Mouse (Mus musculus) heart, adult 18-20 months (tissue): ENCODE measurements around the gene Shroom1. TPM values are rescaled to one million over a fixed set of nuclear protein-coding genes. Genes with fewer than 3 reads are reported as not detected.
A peak's percentile ranks its signal among the peaks of the same experiment; 100 is the strongest.

Experiments used
- DNase-seq, 2 experiments: peaks; one replicate each; pipeline ENCODE4 v3.0.0; 2021 to 2022; ENCODE audit warnings: mixed read lengths in 1 of 2
- total RNA-seq, 2 experiments: library from RNA; stranded (reverse); gene quantifications; 2 replicates each; pipeline ENCODE4 v1.2.3; 2021

Shroom1 gene
- total RNA-seq, 2 experiments from 2014 or later, result 0.30 to 0.57 TPM

DNA sequence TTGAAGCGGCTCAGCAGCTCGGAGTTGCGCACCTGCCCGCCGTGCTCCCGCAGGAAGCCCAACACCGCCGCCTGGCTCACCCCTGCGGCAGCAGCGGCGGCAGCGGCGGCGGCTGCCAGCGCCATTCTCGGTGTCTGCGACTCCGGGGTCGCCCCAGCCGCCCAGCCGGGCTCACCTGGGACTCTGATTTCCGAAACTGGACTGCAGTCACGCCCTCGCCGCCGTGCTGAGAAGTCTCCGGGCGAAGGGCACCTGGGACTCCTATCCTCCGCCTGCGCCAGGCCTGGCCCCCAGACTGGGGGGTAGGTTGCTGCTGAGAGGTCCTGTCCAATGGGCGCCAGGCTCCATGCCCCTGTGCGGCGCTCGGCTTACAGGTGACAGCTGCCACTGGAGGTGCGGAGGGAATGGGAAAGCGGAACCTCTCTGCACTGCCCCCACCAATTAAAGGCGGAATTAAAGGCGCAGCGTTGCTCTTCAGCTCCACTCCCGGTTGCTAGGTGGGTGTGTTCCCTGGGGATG, 22.8 kb downstream of the Shroom1 start, which contains the start of the genes Gm9945 and Sowaha:
Gene Gm9945 (plus strand): TSS at position 384 of the 519 bp plus-strand sequence.
Gene Sowaha (minus strand): TSS at position 492 of the 519 bp plus-strand sequence.
- DNase-seq, result peak in 1 of 2 experiments; percentile 18

DNA sequence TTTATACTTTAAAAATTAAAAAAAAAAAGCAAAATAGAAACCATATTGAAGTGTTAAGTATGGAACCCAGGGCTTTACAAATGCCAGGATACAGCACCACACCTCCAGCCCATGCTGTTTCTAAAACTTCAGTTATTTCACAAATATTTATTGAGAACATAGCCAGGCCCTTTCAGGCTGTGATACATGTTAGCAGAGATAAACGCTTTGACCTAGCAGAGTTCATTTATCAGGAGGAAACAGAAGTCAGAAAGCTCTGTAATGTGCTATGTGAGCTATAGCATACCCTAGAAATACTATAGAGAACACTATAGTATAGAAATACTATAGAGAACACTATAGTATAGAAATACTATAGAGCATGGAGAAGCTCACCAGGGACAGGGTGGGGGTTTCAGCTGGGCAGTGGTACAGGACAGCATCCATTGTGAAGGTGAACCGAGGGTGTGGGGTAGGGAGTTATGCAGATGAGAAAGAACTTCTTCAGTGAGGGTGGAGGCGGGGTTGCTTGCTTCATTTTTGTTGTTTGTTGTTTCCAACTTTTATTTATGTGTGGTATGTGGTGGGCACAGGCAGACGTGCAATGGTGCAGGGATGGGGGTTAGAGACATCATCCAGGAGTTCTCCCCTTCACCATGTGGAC, 24.2 kb downstream of the Shroom1 start:
- no peak for DNase-seq

DNA sequence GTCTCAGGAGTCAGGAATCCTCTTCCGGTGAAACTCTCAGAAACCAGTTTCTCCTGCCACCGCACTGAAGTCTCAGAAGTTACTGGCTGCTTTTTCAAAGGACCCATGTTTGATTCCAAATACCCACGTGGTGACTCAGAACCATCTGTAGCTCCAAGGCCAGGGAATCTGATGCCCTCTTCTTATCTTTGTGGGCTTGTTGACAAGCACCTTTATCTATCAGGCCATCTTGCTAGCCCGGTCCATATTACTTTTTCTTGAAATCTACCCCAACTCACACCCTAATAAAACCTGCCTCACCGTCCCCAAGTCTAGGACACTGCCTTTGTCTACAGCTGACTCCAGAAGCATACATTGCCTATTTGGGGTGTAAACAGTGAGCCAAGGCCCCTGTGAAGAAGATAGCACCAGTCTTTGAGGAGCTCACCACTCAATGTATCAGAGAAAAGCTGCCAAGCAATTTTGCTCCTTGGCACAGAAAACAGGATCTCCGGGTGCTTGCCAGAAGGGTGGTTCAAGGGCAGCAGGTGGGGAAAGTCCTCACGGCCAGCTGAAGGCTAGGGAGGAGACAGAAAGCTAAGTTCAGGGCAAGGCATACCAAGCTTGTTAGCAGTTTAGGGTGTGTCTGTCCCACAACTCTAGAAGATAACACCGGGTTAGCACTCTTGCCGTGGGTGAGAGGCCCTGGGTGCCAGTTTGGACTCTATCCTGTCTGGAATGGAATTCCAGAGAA, 26.3 kb downstream of the Shroom1 start:
- DNase-seq, result no peak

DNA sequence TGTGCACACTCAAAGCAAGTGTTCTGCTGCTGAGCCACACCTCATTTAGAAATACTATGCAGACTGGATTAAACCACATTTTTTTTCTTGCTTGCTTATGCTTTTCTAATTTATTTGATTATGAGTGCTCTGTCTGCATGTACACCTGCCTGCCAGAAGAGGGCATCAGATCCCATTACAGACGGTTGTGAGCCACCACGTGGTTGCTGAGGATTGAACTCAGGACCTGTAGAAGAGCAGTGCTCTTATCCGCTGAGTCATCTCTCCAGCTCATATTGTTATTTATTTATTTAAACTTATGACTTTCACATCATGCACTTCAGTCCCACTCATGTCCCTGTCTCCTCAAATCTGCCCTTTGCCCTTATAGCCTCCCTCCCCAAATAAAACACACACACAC, 28.7 kb downstream of the Shroom1 start:
- DNase-seq, result no peak

DNA sequence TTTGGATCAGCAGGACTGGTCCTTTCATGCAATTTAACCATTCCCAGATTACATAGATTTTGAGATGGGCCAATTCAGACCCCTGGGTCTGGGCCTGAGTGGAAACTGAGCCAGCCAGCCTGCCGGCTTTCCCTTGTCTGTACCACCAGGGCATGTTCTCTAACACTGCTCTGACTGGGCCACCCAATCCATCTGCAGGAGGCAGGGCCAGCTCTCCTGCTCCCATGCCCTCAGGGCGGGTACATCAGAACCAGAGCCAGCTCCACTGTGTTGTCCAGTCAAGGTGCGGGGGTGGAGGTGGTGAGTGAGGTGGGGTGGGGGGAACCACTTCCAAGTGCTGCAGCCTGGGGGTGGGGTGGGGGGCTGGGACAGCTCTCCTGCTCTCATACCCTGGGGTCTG, 29.3 kb downstream of the Shroom1 start:
- DNase-seq, result no peak

DNA sequence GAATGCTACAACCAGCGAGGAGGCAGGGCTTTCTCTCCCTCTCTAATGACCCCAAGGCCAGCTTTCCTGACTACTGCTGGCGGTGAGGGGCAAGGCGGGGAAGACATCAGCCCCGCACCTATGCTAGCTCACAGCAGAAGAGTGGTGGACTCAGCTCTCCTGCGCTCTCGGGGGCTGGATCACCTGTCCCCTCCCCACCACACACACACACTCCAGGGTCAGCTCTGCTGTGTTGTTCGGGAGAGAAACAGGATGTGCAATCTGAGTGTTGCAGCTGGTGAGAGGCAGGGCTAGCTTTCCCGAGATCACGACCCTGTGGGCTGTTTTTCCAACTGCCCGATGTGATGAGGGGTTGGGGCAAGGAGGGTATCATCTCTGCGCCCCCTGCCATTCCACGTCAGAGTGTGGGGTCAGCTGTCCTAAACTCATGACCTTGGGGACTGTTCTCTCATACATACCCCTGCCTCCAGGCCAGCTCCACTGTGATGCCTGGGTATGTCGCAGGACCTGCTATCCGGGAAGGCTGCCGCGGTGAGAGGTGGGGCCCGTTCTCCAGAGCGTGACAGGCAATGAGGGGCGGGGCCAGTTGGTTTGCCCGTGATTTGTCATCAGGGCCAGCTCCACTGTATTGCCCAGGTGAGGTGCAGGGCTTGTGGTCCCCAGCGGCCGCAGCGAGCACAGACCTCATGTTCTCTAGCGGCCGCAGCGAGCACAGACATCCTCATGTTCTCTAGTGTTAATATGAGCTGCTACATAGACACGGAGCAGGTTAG, 30.0 kb downstream of the Shroom1 start:
- no peak for DNase-seq

DNA sequence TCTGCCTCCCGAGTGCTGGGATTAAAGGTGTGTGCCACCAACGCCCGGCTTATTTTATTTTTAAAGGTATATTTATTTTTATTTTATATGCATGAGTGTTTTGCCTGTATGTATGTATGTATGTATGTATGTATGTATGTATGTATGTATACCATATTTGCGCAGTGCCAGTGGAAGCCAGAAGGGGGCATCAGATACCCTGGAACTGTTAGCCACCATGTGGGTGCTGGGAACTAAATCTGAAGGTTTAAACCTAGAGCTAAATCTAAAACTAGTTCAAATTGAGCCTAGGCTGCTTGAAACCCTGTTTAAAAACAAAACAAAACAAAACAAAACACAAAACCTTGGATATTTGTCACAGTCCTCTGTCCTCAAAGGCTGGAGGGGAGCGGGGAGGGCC, 32.0 kb downstream of the Shroom1 start:
- no peak for DNase-seq

DNA sequence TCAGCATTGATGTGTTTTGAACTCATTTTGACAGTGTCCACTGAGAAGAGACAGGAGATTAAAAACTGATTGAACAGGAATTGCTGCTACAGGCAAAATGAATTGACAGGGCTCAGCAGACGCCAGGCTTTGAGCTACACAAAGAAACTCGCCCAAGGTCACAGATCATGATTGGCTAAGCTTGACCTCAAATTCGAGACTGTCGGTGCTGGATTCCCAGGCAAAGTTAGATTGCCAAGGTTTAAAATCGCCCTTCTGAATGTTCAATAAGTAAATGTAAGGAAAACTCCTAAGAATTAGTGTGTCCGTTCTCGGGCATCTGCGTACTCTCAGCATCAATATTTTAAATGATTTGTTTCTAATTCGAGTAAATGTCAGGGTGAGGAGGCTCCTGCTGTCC, 32.4 kb downstream of the Shroom1 start:
- no peak for DNase-seq

DNA sequence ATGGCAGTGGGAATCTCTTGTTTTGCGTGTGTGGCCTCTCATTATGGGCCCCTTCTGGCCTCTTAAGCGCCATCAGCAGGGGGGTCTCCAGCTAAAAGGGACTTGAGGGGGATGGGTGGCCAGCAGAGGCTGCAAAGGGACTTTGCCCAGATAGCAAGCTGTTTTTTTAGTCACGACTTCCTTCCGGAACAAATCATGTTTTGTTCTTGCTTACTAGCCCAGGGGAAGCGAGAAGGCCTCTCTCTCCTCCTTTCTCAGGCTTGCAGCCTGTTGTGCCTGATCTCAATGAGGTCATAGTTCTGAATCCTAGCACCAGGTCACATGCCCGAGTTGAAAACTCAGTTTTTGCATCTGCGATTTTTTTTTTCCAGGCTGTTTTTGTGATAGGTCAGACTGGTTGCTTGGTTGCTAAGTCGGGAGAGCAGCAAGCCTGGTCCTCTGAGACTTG, 35.0 kb downstream of the Shroom1 start:
- DNase-seq, result peak; percentile 55 to 81

DNA sequence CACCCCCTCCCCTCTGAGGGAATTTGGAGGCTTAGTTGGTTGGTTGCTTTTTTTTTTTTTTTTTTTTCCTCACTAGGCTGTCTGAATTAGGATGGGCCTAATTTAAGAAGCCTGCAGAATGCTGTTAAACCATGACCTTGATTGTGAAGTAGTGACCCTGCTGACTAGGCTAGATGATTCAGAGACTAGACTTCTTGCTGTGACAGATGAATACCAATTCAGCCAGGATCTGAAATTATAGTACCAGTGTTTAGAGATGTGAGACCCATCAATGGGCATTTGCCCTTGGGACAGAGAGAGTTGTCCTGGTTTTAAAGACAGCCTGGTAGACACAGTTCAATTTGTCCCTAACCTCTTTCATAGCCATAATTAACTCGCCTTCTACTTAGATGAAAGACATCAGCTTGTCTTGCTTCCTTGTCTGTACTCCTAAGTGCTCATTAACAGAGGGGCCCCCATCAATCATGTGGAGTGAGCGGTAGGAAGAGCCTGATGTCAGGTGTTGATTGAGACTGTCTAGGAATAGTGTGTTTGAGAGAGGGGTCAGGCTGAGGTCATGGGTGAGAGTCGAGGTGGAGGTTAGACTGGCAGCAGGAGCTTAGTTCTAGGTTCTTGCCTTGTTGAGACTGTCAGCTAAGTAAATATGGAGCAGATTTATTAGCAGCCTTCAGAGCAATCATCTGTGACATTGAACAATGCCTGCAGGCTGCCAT, 36.4 kb downstream of the Shroom1 start:
- DNase-seq, result no peak

DNA sequence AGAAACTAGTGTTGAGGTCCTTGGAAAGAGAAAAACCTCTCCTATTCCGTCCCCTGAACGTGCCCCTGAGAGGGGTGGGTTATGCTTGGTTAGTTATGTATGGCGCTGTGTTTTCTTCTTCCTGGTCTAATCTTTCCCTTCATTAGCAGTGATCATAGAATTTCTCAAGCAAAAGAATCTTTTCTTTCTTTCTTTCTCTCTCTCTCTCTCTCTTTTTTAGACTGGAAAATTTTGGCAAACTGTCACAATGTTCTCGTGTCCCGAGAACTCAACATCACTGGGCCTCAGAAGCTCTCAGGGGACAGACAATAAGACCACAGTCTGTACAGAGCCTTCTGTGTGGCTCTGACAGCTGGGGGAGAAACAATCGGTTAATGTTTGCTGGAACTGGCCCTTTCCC, 38.4 kb downstream of the Shroom1 start:
- DNase-seq, result peak; percentile 42 to 61

DNA sequence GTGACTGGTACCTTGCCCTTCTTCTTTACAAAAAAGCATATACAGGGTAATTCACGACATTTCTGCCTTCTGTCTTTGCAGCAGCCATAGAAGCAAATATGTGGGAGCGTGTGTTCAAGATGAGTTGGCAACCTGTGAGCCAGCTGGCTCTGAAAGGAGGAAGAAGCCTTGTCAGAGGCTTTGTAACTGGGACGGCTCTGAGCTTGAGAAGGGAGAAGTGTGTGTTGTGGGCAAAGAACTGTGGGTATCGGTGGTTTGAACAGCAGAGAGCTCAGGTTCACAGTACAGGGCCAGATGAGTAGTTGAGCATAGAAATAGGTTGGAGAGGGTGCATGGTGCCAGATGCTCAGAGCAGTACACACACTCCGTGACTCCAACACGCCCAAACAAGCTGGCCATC, 39.9 kb downstream of the Shroom1 start:
- DNase-seq, result peak in 1 of 2 experiments; percentile 35

DNA sequence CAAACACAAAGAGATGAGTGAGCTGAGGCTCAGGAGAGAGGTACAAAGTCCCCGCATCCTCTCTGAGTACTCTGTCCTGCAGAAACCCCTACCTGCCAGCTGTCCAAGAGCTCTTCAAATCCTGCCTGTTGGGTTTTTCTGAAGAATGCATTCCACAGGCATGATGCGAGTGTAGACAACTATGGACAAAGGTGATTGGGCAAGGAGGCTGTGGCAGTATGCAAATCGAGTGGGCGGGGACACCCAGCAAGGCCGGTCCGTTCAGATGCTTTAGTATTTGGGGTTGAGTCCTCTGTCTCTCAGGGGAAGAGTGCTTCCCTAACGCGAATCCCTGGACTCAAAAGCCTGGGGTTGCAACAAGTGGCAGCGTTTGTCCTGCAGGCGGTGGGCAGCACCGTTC, 43.6 kb downstream of the Shroom1 start:
- DNase-seq, result peak in 1 of 2 experiments; percentile 45

DNA sequence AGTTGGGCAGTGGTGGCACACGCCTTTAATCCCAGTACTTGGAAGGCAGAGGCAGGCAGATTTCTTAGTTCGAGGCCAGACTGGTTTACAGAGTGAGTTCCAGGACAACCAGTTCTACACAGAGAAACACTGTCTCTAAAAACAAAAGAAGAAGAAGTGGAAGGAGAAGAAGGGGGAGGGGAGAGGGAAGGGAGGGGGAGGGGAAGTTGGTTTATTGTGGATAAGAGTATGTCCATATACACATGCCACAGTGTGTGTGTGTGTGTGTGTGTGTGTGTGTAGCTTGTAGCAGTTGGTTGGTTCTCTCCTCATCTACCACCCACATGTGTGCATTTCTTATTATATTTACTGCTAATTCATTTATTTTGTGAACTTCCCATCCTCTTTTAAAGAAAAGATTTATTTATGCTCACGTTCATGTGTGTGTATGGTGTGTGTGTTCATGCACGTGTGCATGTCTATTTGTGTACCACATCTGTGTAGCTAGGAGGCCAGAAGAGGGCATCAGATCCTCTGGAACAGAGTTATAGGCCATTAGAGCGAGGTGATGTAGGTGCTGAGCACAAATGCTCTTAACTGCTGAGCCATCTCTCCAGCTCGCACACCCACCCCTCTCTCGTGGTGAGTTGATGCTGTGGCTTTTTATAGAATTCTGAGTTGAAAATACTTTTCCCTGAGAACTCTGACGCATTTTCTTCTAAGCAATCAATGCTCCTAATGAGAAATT, 45.2 kb downstream of the Shroom1 start:
- no peak for DNase-seq

DNA sequence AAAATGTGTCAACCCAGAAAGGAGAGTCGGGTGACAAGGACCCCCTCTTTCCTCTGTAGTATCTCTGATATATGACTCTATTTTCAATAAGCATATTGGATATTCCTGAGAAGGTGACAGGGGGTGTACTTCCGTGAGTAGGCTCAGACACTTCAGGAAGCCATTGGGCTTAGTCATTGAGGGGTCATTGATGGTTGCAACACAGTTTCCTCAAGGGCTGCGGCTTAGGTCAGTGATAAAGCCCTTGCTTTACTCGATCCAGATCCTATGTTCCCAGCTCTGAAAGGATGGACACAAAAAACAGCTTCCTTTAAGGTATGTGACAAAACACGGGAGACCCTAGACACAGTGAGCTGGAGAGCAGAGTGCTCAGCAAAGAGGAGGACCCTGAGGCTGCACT, 46.7 kb downstream of the Shroom1 start:
- DNase-seq, result no peak

DNA sequence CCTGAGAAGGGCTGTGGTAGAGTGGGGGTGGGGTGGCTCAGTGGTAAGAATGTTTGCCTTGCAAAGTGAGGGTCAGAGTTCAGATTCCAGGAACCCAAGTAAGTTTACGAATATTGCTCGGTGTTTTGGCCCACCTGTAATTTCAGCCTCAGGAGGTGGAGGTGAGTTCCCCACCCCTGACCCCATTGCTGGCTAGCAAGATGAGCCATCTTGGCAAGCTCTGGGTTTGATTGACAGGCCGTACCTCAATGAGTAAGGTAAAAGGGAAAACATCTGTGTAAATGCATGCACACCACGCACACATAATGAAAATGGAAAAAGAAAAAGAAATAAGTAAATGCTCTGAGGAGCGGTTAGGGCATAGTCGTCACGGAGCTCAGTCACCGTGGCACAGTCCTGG, 47.4 kb downstream of the Shroom1 start:
- DNase-seq, result no peak

DNA sequence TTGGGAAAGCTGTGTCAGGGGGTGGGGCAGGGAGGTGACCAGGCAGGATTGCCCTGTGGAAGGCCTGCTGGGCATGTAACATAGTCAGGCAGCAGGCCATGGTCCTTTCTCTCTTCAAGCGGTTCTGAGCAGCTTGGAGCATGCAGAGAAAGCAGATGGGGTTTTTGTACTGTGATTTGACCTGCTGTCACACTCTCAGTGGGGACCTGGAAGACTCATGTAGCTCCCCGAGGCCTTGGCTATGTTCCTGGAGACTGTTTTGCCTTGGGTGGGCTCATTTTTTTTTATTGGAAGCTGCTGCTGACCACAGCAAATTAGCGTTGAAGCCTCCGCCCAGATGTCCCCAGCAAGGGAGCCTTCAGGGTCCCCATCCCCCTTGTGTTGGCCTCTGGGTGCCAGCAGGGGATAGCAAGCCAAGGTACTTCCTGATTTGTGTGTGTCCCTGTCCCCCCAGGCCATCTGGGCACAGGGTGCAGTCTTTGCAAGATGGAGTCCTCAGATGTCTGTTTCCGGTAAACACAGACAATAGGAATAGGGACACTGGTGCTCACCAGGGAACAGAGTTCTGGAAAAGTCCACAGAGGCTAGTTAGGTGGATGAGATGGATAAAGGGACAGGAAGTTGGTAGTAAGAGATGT, 48.1 kb downstream of the Shroom1 start:
- no peak for DNase-seq

DNA sequence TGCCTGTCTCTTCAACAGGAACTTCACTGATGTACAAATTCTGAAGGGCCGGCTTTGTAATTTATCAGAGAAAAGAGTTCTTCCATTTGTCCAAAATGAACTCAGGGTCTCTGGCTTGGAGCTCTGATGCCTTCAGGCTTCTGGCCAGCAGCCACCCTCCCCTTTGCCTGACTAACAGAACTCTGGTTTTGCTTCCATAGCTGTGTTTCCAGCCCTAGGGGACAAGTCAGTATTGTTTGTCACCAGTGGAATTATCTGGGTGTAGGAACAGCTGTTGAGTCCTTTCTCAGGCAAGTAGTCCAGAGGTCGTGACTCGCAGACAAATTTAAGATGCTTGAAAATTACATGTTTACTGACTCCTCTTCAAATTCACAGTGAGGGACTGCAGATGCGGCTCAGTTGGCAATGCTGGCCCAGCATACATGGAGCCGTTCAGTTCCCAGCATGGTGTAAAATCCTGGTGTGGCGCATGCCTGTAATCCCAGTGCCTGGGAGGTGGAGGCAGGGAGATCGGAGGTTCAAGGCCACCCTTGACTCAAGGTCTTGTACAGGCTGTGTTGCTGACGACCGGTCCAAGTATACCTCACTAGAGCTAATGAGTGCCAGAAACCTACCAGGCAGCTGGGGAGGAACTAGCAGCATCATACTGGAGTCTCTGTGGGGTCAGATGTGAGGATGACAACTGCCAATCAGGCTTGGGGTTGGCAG, 50.2 kb downstream of the Shroom1 start:
- peak; percentile 64 to 72 for DNase-seq

DNA sequence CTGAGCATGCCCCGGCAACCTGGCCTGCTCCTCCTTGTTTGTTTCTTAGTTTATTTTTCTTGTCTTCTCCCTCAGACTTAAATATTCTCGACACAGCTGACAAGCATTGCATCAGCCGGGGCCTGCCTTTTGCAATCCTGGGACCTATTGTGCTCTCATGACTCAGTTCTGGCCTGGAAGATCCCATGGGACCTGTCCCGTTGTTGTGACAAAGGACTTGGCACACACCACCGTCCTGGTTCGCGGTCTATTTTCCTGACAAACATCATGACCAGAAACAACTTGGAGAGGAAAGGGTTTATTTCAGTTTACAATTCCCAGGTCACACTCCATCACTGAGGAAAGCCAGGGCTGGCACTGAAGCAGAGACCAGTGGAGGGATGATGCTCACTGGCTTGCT, 51.1 kb downstream of the Shroom1 start:
- DNase-seq, result peak; percentile 84 to 91

DNA sequence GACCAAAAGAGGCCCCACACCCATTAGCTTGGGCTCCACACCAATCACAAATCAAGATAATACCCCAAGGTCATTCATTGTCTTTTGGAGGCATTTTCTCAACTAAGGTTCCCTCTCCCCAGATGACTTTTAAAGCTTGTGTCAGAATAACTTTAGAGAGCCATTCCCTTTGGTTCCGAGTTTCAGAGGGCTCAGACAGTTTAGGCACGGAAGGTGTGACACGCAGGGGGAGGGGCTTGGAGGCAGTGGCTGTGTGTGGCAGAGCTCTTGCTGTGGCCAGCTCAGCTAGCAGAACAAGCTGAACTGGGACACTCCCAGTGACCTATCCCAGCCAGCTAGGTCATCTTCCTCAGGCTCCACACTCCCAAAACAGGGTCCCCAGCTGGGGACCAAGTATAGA, 51.6 kb downstream of the Shroom1 start:
- DNase-seq, result peak in 1 of 2 experiments; percentile 43
